In genomic region chr5:108726557-108727248, GRCm38 (mm10) we compare ENCODE assay signal across 9 mouse cellular contexts. TPM values are rescaled to one million over a fixed set of nuclear protein-coding genes. Genes with fewer than 3 reads are reported as not detected.
DNase-seq lines count a peak whose midpoint lies in the region; ATAC-seq lines count a peak whose summit lies in the region.
"Had no signal": no experiment of that assay in that cellular context is flagged by ENCODE, and none has a peak within 500 bp of the region (broad histone marks: within the 10 kb centered on the region; RNA-seq: fewer than 3 reads in every experiment).

No protein-coding gene starts in this region.

- H3K4me3 ChIP-seq in embryonic facial prominence, embryonic 10.5 days = no peak overlapping the region
- H3K4me3 ChIP-seq in limb, embryonic 10.5 days = no peak overlapping the region
- H3K4me3 ChIP-seq in midbrain, embryonic 14.5 days (replicated peaks; ENCODE audit: low read depth, low read length) = no peak overlapping the region
- no peak overlapping the region for H3K4me3 ChIP-seq in stomach, embryonic 14.5 days (ENCODE audit: low read depth, low read length)

- no peaks in the 10 kb centered on the region for H3K36me3 ChIP-seq in embryonic facial prominence, embryonic 10.5 days (replicated peaks)
- H3K36me3 ChIP-seq in limb, embryonic 10.5 days = no peaks in the 10 kb centered on the region
- no peaks in the 10 kb centered on the region for H3K36me3 ChIP-seq in midbrain, embryonic 14.5 days (ENCODE audit: control insufficient read depth, insufficient read depth, low read length)
- H3K36me3 ChIP-seq in stomach, embryonic 14.5 days (ENCODE audit: control insufficient read depth, insufficient read depth, low read length) = no peaks in the 10 kb centered on the region

- peak; percentile 76; the same call in 1 of the 2 replicates for ATAC-seq in midbrain, embryonic 14.5 days (ENCODE audit: low FRiP score, low TSS enrichment)
- ATAC-seq in stomach, embryonic 14.5 days (ENCODE audit: insufficient number of reproducible peaks, insufficient read depth, low FRiP score, low read depth) = peak; percentile 85; the same call in 1 of the 2 replicates

- no peak overlapping the region for H3K4me2 ChIP-seq in midbrain, embryonic 14.5 days (ENCODE audit: low read length)
- no peak overlapping the region for H3K4me2 ChIP-seq in stomach, embryonic 14.5 days (replicated peaks; ENCODE audit: low read depth, low read length)

- DNase-seq in A20 (ENCODE audit: low read depth, low spot score) = peak; percentile 58
- peak; percentile 84 for DNase-seq in adrenal gland, postnatal 14 days
- peak; percentile 79 for DNase-seq in embryonic facial prominence, embryonic 10.5 days (ENCODE audit: low spot score)
- peak; percentile 63 to 82 for DNase-seq in heart, adult 18-20 months
- DNase-seq in kidney, adult 18-20 months = peak; percentile 84
- peak; percentile 75 for DNase-seq in limb, embryonic 10.5 days (ENCODE audit: low spot score)
- peak; percentile 82 for DNase-seq in midbrain, embryonic 14.5 days

- H3K4me1 ChIP-seq in embryonic facial prominence, embryonic 10.5 days = no peaks in the 10 kb centered on the region
- no peaks in the 10 kb centered on the region for H3K4me1 ChIP-seq in limb, embryonic 10.5 days
- no peaks in the 10 kb centered on the region for H3K4me1 ChIP-seq in midbrain, embryonic 14.5 days (ENCODE audit: control insufficient read depth, insufficient read depth, low read length)
- no peaks in the 10 kb centered on the region for H3K4me1 ChIP-seq in stomach, embryonic 14.5 days (ENCODE audit: control insufficient read depth, insufficient read depth, low read length)

- H3K9me3 ChIP-seq in embryonic facial prominence, embryonic 10.5 days = no peaks in the 10 kb centered on the region
- no peaks in the 10 kb centered on the region for H3K9me3 ChIP-seq in limb, embryonic 10.5 days (replicated peaks)
- H3K9me3 ChIP-seq in midbrain, embryonic 14.5 days (ENCODE audit: control insufficient read depth, low read length) = no peaks in the 10 kb centered on the region
- no peaks in the 10 kb centered on the region for H3K9me3 ChIP-seq in stomach, embryonic 14.5 days (ENCODE audit: control insufficient read depth, low read depth, low read length)

- H3K9ac ChIP-seq in midbrain, embryonic 14.5 days (replicated peaks; ENCODE audit: low read length) = no peak overlapping the region
- no peak overlapping the region for H3K9ac ChIP-seq in stomach, embryonic 14.5 days (replicated peaks; ENCODE audit: low read depth, low read length)

- 23% methylated on average over 5 of the region's 5 CpGs for WGBS in embryonic facial prominence, embryonic 10.5 days
- 29% methylated on average over 5 of the region's 5 CpGs for WGBS in limb, embryonic 10.5 days
- 29% methylated on average over 5 of the region's 5 CpGs for WGBS in midbrain, embryonic 14.5 days
- 20% methylated on average over 5 of the region's 5 CpGs for WGBS in stomach, embryonic 14.5 days

- H3K27ac ChIP-seq in embryonic facial prominence, embryonic 10.5 days (replicated peaks) = no peak overlapping the region
- H3K27ac ChIP-seq in limb, embryonic 10.5 days = no peak overlapping the region
- no peak overlapping the region for H3K27ac ChIP-seq in midbrain, embryonic 14.5 days (replicated peaks; ENCODE audit: low read depth, low read length)
- no peak overlapping the region for H3K27ac ChIP-seq in stomach, embryonic 14.5 days (ENCODE audit: low read length)

- no peaks in the 10 kb centered on the region for H3K27me3 ChIP-seq in embryonic facial prominence, embryonic 10.5 days (replicated peaks; ENCODE audit: low read depth, poor library complexity, severe bottlenecking)
- no peaks in the 10 kb centered on the region for H3K27me3 ChIP-seq in limb, embryonic 10.5 days (ENCODE audit: low read depth, poor library complexity, severe bottlenecking)
- no peaks in the 10 kb centered on the region for H3K27me3 ChIP-seq in midbrain, embryonic 14.5 days (ENCODE audit: control insufficient read depth, insufficient read depth, low read length)
- H3K27me3 ChIP-seq in stomach, embryonic 14.5 days (ENCODE audit: control insufficient read depth, insufficient read depth, low read length) = no peaks in the 10 kb centered on the region

RNA-seq across cellular contexts. Expression of gene Fgfrl1, which starts 34.5 kb away (rescaled TPM):
- 39.0 and 44.7 TPM in 2 replicates for total RNA-seq in adrenal gland, postnatal 14 days (2021)
- polyA plus RNA-seq in embryonic facial prominence, embryonic 10.5 days (2016; fragmentation: Nextera tagmentation; extraction: Ambion mirVana) = 28.9 and 34.0 TPM in 2 replicates
- total RNA-seq in heart, adult 18-20 months (2021) = 10 to 100 TPM; 23.7 to 26.1 TPM
- polyA plus RNA-seq in limb, embryonic 10.5 days (2016; fragmentation: Nextera tagmentation; extraction: Ambion mirVana) = 35.9 and 43.1 TPM in 2 replicates
- 3.6 and 5.2 TPM in 2 replicates for polyA plus RNA-seq in midbrain, embryonic 14.5 days (2014; fragmentation: Nextera tagmentation; extraction: Ambion mirVana)
- polyA plus RNA-seq in stomach, embryonic 14.5 days (2014; fragmentation: Nextera tagmentation; extraction: Ambion mirVana) = 13.0 and 17.1 TPM in 2 replicates

RNA-seq across cellular contexts. Expression of gene Rnf212, which starts 48.1 kb away (rescaled TPM):
- total RNA-seq in adrenal gland, postnatal 14 days (2021) = 0.56 TPM in 1 of 2 replicates, not detected in the other
- 0.92 TPM in 1 of 2 replicates, not detected in the other for polyA plus RNA-seq in embryonic facial prominence, embryonic 10.5 days (2016; fragmentation: Nextera tagmentation; extraction: Ambion mirVana)
- not detected for total RNA-seq in heart, adult 18-20 months (2021)
- 0.40 and 0.44 TPM in 2 replicates for polyA plus RNA-seq in limb, embryonic 10.5 days (2016; fragmentation: Nextera tagmentation; extraction: Ambion mirVana)
- polyA plus RNA-seq in midbrain, embryonic 14.5 days (2014; fragmentation: Nextera tagmentation; extraction: Ambion mirVana) = not detected in 2 replicates
- not detected in 2 replicates for polyA plus RNA-seq in stomach, embryonic 14.5 days (2014; fragmentation: Nextera tagmentation; extraction: Ambion mirVana)
- total RNA-seq: gastrocnemius, postnatal 36 days had no signal

RNA-seq across cellular contexts. Expression of gene Slc26a1, which starts 51.3 kb away (rescaled TPM):
- total RNA-seq in adrenal gland, postnatal 14 days (2021) = 0.98 and 16.7 TPM in 2 replicates
- polyA plus RNA-seq in embryonic facial prominence, embryonic 10.5 days (2016; fragmentation: Nextera tagmentation; extraction: Ambion mirVana) = 0.55 and 0.92 TPM in 2 replicates
- not detected for total RNA-seq in heart, adult 18-20 months (2021)
- 0.43 and 0.61 TPM in 2 replicates for polyA plus RNA-seq in limb, embryonic 10.5 days (2016; fragmentation: Nextera tagmentation; extraction: Ambion mirVana)
- polyA plus RNA-seq in midbrain, embryonic 14.5 days (2014; fragmentation: Nextera tagmentation; extraction: Ambion mirVana) = 2.9 and 3.6 TPM in 2 replicates
- 1.1 and 1.9 TPM in 2 replicates for polyA plus RNA-seq in stomach, embryonic 14.5 days (2014; fragmentation: Nextera tagmentation; extraction: Ambion mirVana)
- total RNA-seq: gastrocnemius, postnatal 36 days had no signal

RNA-seq across cellular contexts. Expression of gene Dgkq, which starts 57.2 kb away (rescaled TPM):
- 15.2 and 24.1 TPM in 2 replicates for total RNA-seq in adrenal gland, postnatal 14 days (2021)
- polyA plus RNA-seq in embryonic facial prominence, embryonic 10.5 days (2016; fragmentation: Nextera tagmentation; extraction: Ambion mirVana) = 12.5 and 14.5 TPM in 2 replicates
- 1 to 10 TPM; 4.8 to 6.6 TPM for total RNA-seq in heart, adult 18-20 months (2021)
- polyA plus RNA-seq in limb, embryonic 10.5 days (2016; fragmentation: Nextera tagmentation; extraction: Ambion mirVana) = 10.6 and 13.4 TPM in 2 replicates
- 24.4 and 32.5 TPM in 2 replicates for polyA plus RNA-seq in midbrain, embryonic 14.5 days (2014; fragmentation: Nextera tagmentation; extraction: Ambion mirVana)
- polyA plus RNA-seq in stomach, embryonic 14.5 days (2014; fragmentation: Nextera tagmentation; extraction: Ambion mirVana) = 9.1 and 11.6 TPM in 2 replicates
